8 mouse cellular contexts compared by ENCODE assay signal in genomic region chr7:126883731-126884181, GRCm38 (mm10). TPM values are rescaled to one million over a fixed set of nuclear protein-coding genes. Genes with fewer than 3 reads are reported as not detected.
DNase-seq lines count a peak whose midpoint lies in the region; ATAC-seq and TF ChIP-seq lines count a peak whose summit lies in the region.

No protein-coding gene starts in this region.

- TF ChIP-seq EP300 in MEL (IDR thresholded peaks at IDR 0.05; ENCODE audit: low read depth in 1 of 2, low read length in 2 of 2) = no peak

- TF ChIP-seq CTCF in MEL (IDR thresholded peaks at IDR 0.05 in 2 of 3, conservative IDR thresholded peaks at IDR 0.05 in 1 of 3; ENCODE audit: control insufficient read depth in 1 of 3, insufficient read depth in 1 of 3, low read depth in 2 of 3, low read length in 3 of 3, poor library complexity in 1 of 3, severe bottlenecking in 1 of 3) = no peak

- peak in 1 of 2 experiments; percentile 42; a peak in 1 of 4 replicates for TF ChIP-seq POLR2A in MEL (IDR thresholded peaks at IDR 0.05; ENCODE audit: control insufficient read depth in 1 of 2, insufficient read depth in 1 of 2, low read depth in 1 of 2, low read length in 2 of 2, poor library complexity in 1 of 2)

- H3K27ac ChIP-seq in MEL (ENCODE audit: control insufficient read depth, low read depth, low read length) = peak overlapping the region; percentile 92
- H3K27ac ChIP-seq in forebrain, embryonic 11.5 days (ENCODE audit: low read depth, low read length) = peak overlapping the region; percentile 13; the same call in 1 of the 2 replicates
- H3K27ac ChIP-seq in kidney, embryonic 16.5 days (ENCODE audit: low read length) = peak overlapping the region; percentile 98
- peak overlapping the region; percentile 97 for H3K27ac ChIP-seq in midbrain, embryonic 16.5 days (ENCODE audit: low read length)

- peak overlapping the region; percentile 83 for H3K9ac ChIP-seq in MEL (ENCODE audit: control insufficient read depth, low read depth, low read length, poor library complexity, severe bottlenecking)
- H3K9ac ChIP-seq in forebrain, embryonic 11.5 days (ENCODE audit: low read length) = peak overlapping the region; percentile 89
- H3K9ac ChIP-seq in kidney, embryonic 16.5 days (replicated peaks; ENCODE audit: low read length) = peak overlapping the region; percentile 91
- peak overlapping the region; percentile 90 for H3K9ac ChIP-seq in midbrain, embryonic 16.5 days (ENCODE audit: low read depth, low read length)

- peak; percentile 97 for DNase-seq in heart, adult 11 months
- no peak for DNase-seq in heart, postnatal 25 days (ENCODE audit: low spot score)
- DNase-seq in MEL (ENCODE audit: low read depth, low spot score) = peak; percentile 40
- peak; percentile 63 for DNase-seq in forebrain, embryonic 11.5 days (ENCODE audit: low spot score)
- no peak for DNase-seq in c-Kit-positive CD71-positive TER-119-positive erythroid progenitor cells, embryonic 14.5 days (ENCODE audit: low spot score)

- no peak for ATAC-seq in forebrain, embryonic 11.5 days (replicated peaks; ENCODE audit: low FRiP score)
- ATAC-seq in kidney, embryonic 16.5 days (ENCODE audit: low FRiP score, low TSS enrichment) = no peak; the same call in 1 of the 2 replicates
- ATAC-seq in midbrain, embryonic 16.5 days = peak; percentile 2; the same call in 1 of the 2 replicates
- no peak for ATAC-seq in frontal cortex, adult (ENCODE audit: low TSS enrichment)

- TF ChIP-seq RAD21 in MEL (IDR thresholded peaks at IDR 0.05; ENCODE audit: low read depth, low read length) = no peak

- no peaks in the 10 kb centered on the region for H3K27me3 ChIP-seq in MEL (ENCODE audit: control insufficient read depth in 1 of 2, insufficient read depth in 2 of 2, low read length in 2 of 2)
- no peaks in the 10 kb centered on the region for H3K27me3 ChIP-seq in forebrain, embryonic 11.5 days (ENCODE audit: control insufficient read depth, insufficient read depth, low read length)
- no peaks in the 10 kb centered on the region for H3K27me3 ChIP-seq in kidney, embryonic 16.5 days (ENCODE audit: insufficient read depth, low read length)
- H3K27me3 ChIP-seq in midbrain, embryonic 16.5 days (ENCODE audit: control insufficient read depth, insufficient read depth, low read depth, low read length) = no peaks in the 10 kb centered on the region

- intact Hi-C loops in heart, postnatal 25 days (cut with DNase I) = loop anchor here (2.0 kb wide), 1 partner anchor 15 kb away; no protein-coding TSS in a partner anchor

- peaks cover 31% of the 10 kb centered on the region for H3K79me2 ChIP-seq in MEL (ENCODE audit: control insufficient read depth, insufficient read depth, low read length, poor library complexity)

- whole genome bisulfite sequencing in forebrain, embryonic 11.5 days = 0% methylated on average over 15 of the region's 15 CpGs
- 0% methylated on average over 15 of the region's 15 CpGs for WGBS in kidney, embryonic 16.5 days
- 1% methylated on average over 14 of the region's 15 CpGs for WGBS in midbrain, embryonic 16.5 days

- H3K4me1 ChIP-seq in MEL (ENCODE audit: control insufficient read depth in 1 of 2, insufficient read depth in 2 of 2, low read length in 2 of 2) = peaks cover 0 to 27% of the 10 kb centered on the region in 2 experiments; a peak in 3 of 4 replicates
- H3K4me1 ChIP-seq in forebrain, embryonic 11.5 days (replicated peaks; ENCODE audit: control insufficient read depth, insufficient read depth, low read length) = peaks cover 15% of the 10 kb centered on the region
- H3K4me1 ChIP-seq in kidney, embryonic 16.5 days (ENCODE audit: insufficient read depth, low read length) = peaks cover 37% of the 10 kb centered on the region
- H3K4me1 ChIP-seq in midbrain, embryonic 16.5 days (ENCODE audit: control insufficient read depth, insufficient read depth, low read length) = peaks cover 33% of the 10 kb centered on the region

- peak overlapping the region; percentile 100 for H3K4me2 ChIP-seq in forebrain, embryonic 11.5 days (ENCODE audit: low read depth, low read length, severe bottlenecking)
- peak overlapping the region; percentile 99 for H3K4me2 ChIP-seq in kidney, embryonic 16.5 days (replicated peaks; ENCODE audit: low read depth, low read length)
- H3K4me2 ChIP-seq in midbrain, embryonic 16.5 days (ENCODE audit: low read length) = peak overlapping the region; percentile 77

- peak overlapping the region; percentile 75 to 80 for H3K4me3 ChIP-seq in MEL (ENCODE audit: control insufficient read depth in 1 of 2, insufficient read depth in 1 of 2, low read depth in 2 of 2, low read length in 2 of 2)
- H3K4me3 ChIP-seq in forebrain, embryonic 11.5 days (ENCODE audit: low read depth, low read length) = peak overlapping the region; percentile 78
- peak overlapping the region; percentile 90 for H3K4me3 ChIP-seq in kidney, embryonic 16.5 days (ENCODE audit: low read length)
- H3K4me3 ChIP-seq in midbrain, embryonic 16.5 days (ENCODE audit: low read depth, low read length) = peak overlapping the region; percentile 85

- no peaks in the 10 kb centered on the region for H3K9me3 ChIP-seq in MEL (replicated peaks; ENCODE audit: insufficient read depth, low read length)
- H3K9me3 ChIP-seq in forebrain, embryonic 11.5 days (ENCODE audit: control insufficient read depth, low read length) = no peaks in the 10 kb centered on the region
- no peaks in the 10 kb centered on the region for H3K9me3 ChIP-seq in kidney, embryonic 16.5 days (ENCODE audit: low read length)
- H3K9me3 ChIP-seq in midbrain, embryonic 16.5 days (replicated peaks; ENCODE audit: control insufficient read depth, low read length, poor library complexity, severe bottlenecking) = no peaks in the 10 kb centered on the region

- peaks cover 2 to 18% of the 10 kb centered on the region in 2 experiments for H3K36me3 ChIP-seq in MEL (ENCODE audit: control insufficient read depth in 1 of 2, insufficient read depth in 2 of 2, low read length in 2 of 2)
- H3K36me3 ChIP-seq in forebrain, embryonic 11.5 days (ENCODE audit: control insufficient read depth, insufficient read depth, low read length) = peaks cover 8% of the 10 kb centered on the region; the same call in 1 of the 2 replicates
- peaks cover 19% of the 10 kb centered on the region for H3K36me3 ChIP-seq in kidney, embryonic 16.5 days (ENCODE audit: insufficient read depth, low read length)
- H3K36me3 ChIP-seq in midbrain, embryonic 16.5 days (ENCODE audit: control insufficient read depth, insufficient read depth, low read length) = peaks cover 10% of the 10 kb centered on the region

TF ChIP-seq in MEL, 35 proteins besides CTCF, POLR2A, EP300 and RAD21 (continues in another document):
- TF ChIP-seq MEF2A (IDR thresholded peaks at IDR 0.05; ENCODE audit: extremely low read depth, insufficient replicate concordance, low read depth, low read length, poor library complexity, severe bottlenecking) (no peak), ZMIZ1 (IDR thresholded peaks at IDR 0.05; ENCODE audit: low read depth, low read length) (no peak), BHLHE40 (IDR thresholded peaks at IDR 0.05; ENCODE audit: borderline replicate concordance, low read depth, low read length) (no peak), ETS1 (IDR thresholded peaks at IDR 0.05; ENCODE audit: low read depth, low read length) (no peak)

RNA-seq across cellular contexts. Expression of gene Taok2, which starts 0.7 kb away (rescaled TPM):
- total RNA-seq in heart, postnatal 25 days (2021) = 10 to 100 TPM; 43.6 to 44.6 TPM
- total RNA-seq in MEL (2012; rRNA removed) = 26.2 and 34.2 TPM in 2 replicates
- 10 to 100 TPM; 29.0 to 52.3 TPM for polyA plus RNA-seq in MEL (2012; ENCODE audit: insufficient read depth in 1 of 2, insufficient read length in 2 of 2, low read depth in 1 of 2, low replicate concordance in 2 of 2, missing spikeins in 1 of 2)
- 43.4 and 44.8 TPM in 2 replicates for polyA plus RNA-seq in forebrain, embryonic 11.5 days (2014; fragmentation: Nextera tagmentation; extraction: Ambion mirVana)
- polyA plus RNA-seq in kidney, embryonic 16.5 days (2015; fragmentation: Nextera tagmentation; extraction: Ambion mirVana) = 58.6 and 59.9 TPM in 2 replicates
- 64.8 and 66.7 TPM in 2 replicates for polyA plus RNA-seq in midbrain, embryonic 16.5 days (2015; fragmentation: Nextera tagmentation; extraction: Ambion mirVana)

RNA-seq across cellular contexts. Expression of gene Ino80e, which starts 21.6 kb away (rescaled TPM):
- total RNA-seq in heart, postnatal 25 days (2021) = 10 to 100 TPM; 17.7 to 18.9 TPM
- total RNA-seq in MEL (2012; rRNA removed) = 77.1 and 93.0 TPM in 2 replicates
- polyA plus RNA-seq in MEL (2012; ENCODE audit: insufficient read depth in 1 of 2, insufficient read length in 2 of 2, low read depth in 1 of 2, low replicate concordance in 2 of 2, missing spikeins in 1 of 2) = 100 to 1,000 TPM; 189 to 476 TPM
- polyA plus RNA-seq in forebrain, embryonic 11.5 days (2014; fragmentation: Nextera tagmentation; extraction: Ambion mirVana) = 117 and 118 TPM in 2 replicates
- polyA plus RNA-seq in kidney, embryonic 16.5 days (2015; fragmentation: Nextera tagmentation; extraction: Ambion mirVana) = 75.3 and 88.0 TPM in 2 replicates
- 94.6 and 98.3 TPM in 2 replicates for polyA plus RNA-seq in midbrain, embryonic 16.5 days (2015; fragmentation: Nextera tagmentation; extraction: Ambion mirVana)

RNA-seq across cellular contexts. Expression of gene Hirip3, which starts 22.0 kb away (rescaled TPM):
- total RNA-seq in heart, postnatal 25 days (2021) = 1 to 10 TPM; 5.1 to 5.5 TPM
- total RNA-seq in MEL (2012; rRNA removed) = 44.0 and 55.6 TPM in 2 replicates
- polyA plus RNA-seq in MEL (2012; ENCODE audit: insufficient read depth in 1 of 2, insufficient read length in 2 of 2, low read depth in 1 of 2, low replicate concordance in 2 of 2, missing spikeins in 1 of 2) = 100 to 1,000 TPM in 1 of 2 experiments, not detected in 1; 137 TPM
- 29.9 and 38.8 TPM in 2 replicates for polyA plus RNA-seq in forebrain, embryonic 11.5 days (2014; fragmentation: Nextera tagmentation; extraction: Ambion mirVana)
- polyA plus RNA-seq in kidney, embryonic 16.5 days (2015; fragmentation: Nextera tagmentation; extraction: Ambion mirVana) = 32.6 and 42.7 TPM in 2 replicates
- 19.8 and 20.0 TPM in 2 replicates for polyA plus RNA-seq in midbrain, embryonic 16.5 days (2015; fragmentation: Nextera tagmentation; extraction: Ambion mirVana)

RNA-seq across cellular contexts. Expression of gene Doc2a, which starts 36.5 kb away (rescaled TPM):
- not detected for total RNA-seq in heart, postnatal 25 days (2021)
- 1.6 and 2.3 TPM in 2 replicates for total RNA-seq in MEL (2012; rRNA removed)
- not detected for polyA plus RNA-seq in MEL (2012; ENCODE audit: insufficient read depth in 1 of 2, insufficient read length in 2 of 2, low read depth in 1 of 2, low replicate concordance in 2 of 2, missing spikeins in 1 of 2)
- polyA plus RNA-seq in forebrain, embryonic 11.5 days (2014; fragmentation: Nextera tagmentation; extraction: Ambion mirVana) = 9.3 and 11.2 TPM in 2 replicates
- polyA plus RNA-seq in kidney, embryonic 16.5 days (2015; fragmentation: Nextera tagmentation; extraction: Ambion mirVana) = 7.8 and 8.7 TPM in 2 replicates
- 24.2 and 35.8 TPM in 2 replicates for polyA plus RNA-seq in midbrain, embryonic 16.5 days (2015; fragmentation: Nextera tagmentation; extraction: Ambion mirVana)

RNA-seq across cellular contexts. Expression of gene Tmem219, which starts 39.0 kb away (rescaled TPM):
- total RNA-seq in heart, postnatal 25 days (2021) = 10 to 100 TPM in 1 of 2 experiments, 1 to 10 TPM in 1; 7.6 to 11.5 TPM
- total RNA-seq in MEL (2012; rRNA removed) = 18.0 and 18.8 TPM in 2 replicates
- polyA plus RNA-seq in MEL (2012; ENCODE audit: insufficient read depth in 1 of 2, insufficient read length in 2 of 2, low read depth in 1 of 2, low replicate concordance in 2 of 2, missing spikeins in 1 of 2) = 10 to 100 TPM in 1 of 2 experiments, not detected in 1; 34.5 TPM
- 21.3 and 24.4 TPM in 2 replicates for polyA plus RNA-seq in forebrain, embryonic 11.5 days (2014; fragmentation: Nextera tagmentation; extraction: Ambion mirVana)
- polyA plus RNA-seq in kidney, embryonic 16.5 days (2015; fragmentation: Nextera tagmentation; extraction: Ambion mirVana) = 33.8 and 34.1 TPM in 2 replicates
- polyA plus RNA-seq in midbrain, embryonic 16.5 days (2015; fragmentation: Nextera tagmentation; extraction: Ambion mirVana) = 33.2 and 34.0 TPM in 2 replicates

Comparison
In these comparisons a context has a peak if more than half of its experiments do, and no peak if none do; other contexts are left out.
1. DNase-seq: peak in heart, adult 11 months (single experiment), MEL (single experiment) and forebrain, embryonic 11.5 days (single experiment); none in heart, postnatal 25 days (single experiment) and c-Kit-positive CD71-positive TER-119-positive erythroid progenitor cells, embryonic 14.5 days (single experiment).
2. H3K27ac ChIP-seq: peak in every context shown above with its lines; median percentile 98 in kidney, embryonic 16.5 days; 97 in midbrain, embryonic 16.5 days; 92 in MEL; 13 in forebrain, embryonic 11.5 days.
3. Peak in every context shown above with its lines, with median percentiles within 50 percentile points of each other: H3K4me3 ChIP-seq, H3K9ac ChIP-seq and H3K4me2 ChIP-seq.